Mouse (Mus musculus): ENCODE data around the gene Susd4.

The Susd4 gene

GRCm38 (mm10) chr1:182763716-182764461, at the start of gene Susd4:
Gene Susd4, plus strand, starts transcription at chr1:182763860.
- peak; percentile 85 for DNase-seq

- DNase-seq: no peak
Observed at GRCm38 (mm10) chr1:182714236-182714935, 49.3 kb upstream of the Susd4 start.

GRCm38 (mm10) chr1:182727541-182727940, 36.1 kb upstream of the Susd4 start:
- DNase-seq: no peak

GRCm38 (mm10) chr1:182729002-182729401, 34.7 kb upstream of the Susd4 start:
- DNase-seq: no peak

GRCm38 (mm10) chr1:182732695-182733094, 31.0 kb upstream of the Susd4 start:
- no peak for DNase-seq

- DNase-seq: no peak
Observed at GRCm38 (mm10) chr1:182735891-182736290, 27.8 kb upstream of the Susd4 start.

- no peak for DNase-seq
Observed at GRCm38 (mm10) chr1:182747081-182747480, 16.6 kb upstream of the Susd4 start.

GRCm38 (mm10) chr1:182747834-182748233, 15.8 kb upstream of the Susd4 start:
- no peak for DNase-seq

- no peak for DNase-seq
Observed at GRCm38 (mm10) chr1:182749080-182749479, 14.6 kb upstream of the Susd4 start, which contains the start of gene Ccdc185. Gene Ccdc185, minus strand, starts transcription at chr1:182749180.

GRCm38 (mm10) chr1:182751301-182751700, 12.4 kb upstream of the Susd4 start:
- no peak for DNase-seq

- no peak for DNase-seq
Observed at GRCm38 (mm10) chr1:182753694-182754093, 10.0 kb upstream of the Susd4 start.

- DNase-seq: no peak
Observed at GRCm38 (mm10) chr1:182754865-182755264, 8.8 kb upstream of the Susd4 start.

GRCm38 (mm10) chr1:182758783-182759182, 4.9 kb upstream of the Susd4 start:
- DNase-seq: no peak

- no peak for DNase-seq
Observed at GRCm38 (mm10) chr1:182763191-182763715, 407 bp upstream of the Susd4 start.

GRCm38 (mm10) chr1:182764541-182765281, 1.1 kb downstream of the Susd4 start:
- peak; percentile 35 for DNase-seq

- no peak for DNase-seq
Observed at GRCm38 (mm10) chr1:182775576-182775975, 11.9 kb downstream of the Susd4 start.

- DNase-seq: peak; percentile 20
Observed at GRCm38 (mm10) chr1:182776749-182777410, 13.2 kb downstream of the Susd4 start.

- no peak for DNase-seq
Observed at GRCm38 (mm10) chr1:182778225-182778624, 14.6 kb downstream of the Susd4 start.

GRCm38 (mm10) chr1:182779024-182779520, 15.4 kb downstream of the Susd4 start:
- DNase-seq: no peak

- DNase-seq: no peak
Observed at GRCm38 (mm10) chr1:182783774-182784173, 20.1 kb downstream of the Susd4 start.

GRCm38 (mm10) chr1:182784784-182785183, 21.1 kb downstream of the Susd4 start:
- peak; percentile 34 for DNase-seq

- DNase-seq: no peak
Observed at GRCm38 (mm10) chr1:182785504-182785903, 21.8 kb downstream of the Susd4 start.

Measured in cerebellum, adult 11 months (tissue).